Mouse (Mus musculus): ENCODE measurements around the gene Igf2r.

GRCm38 (mm10) chr17:12645461-12645860 is 124.0 kb downstream of the Igf2r start:
- TF ChIP-seq CTCF (conservative IDR thresholded peaks at IDR 0.05; ENCODE audit: low read length): no peak
- no peak for TF ChIP-seq POU5F1 (IDR thresholded peaks at IDR 0.05; ENCODE audit: borderline replicate concordance, low read length)
